Mouse (Mus musculus) ES-CJ7 (cell line): Measurements from ENCODE around the gene Katnb1.
A peak's percentile ranks its signal among the peaks of the same experiment; 100 is the strongest.

Experiments used
- DNase-seq: peaks from one replicate; pipeline ENCODE4 v3.0.0; 2011; ENCODE audit warnings: low read depth, low spot score

The Katnb1 gene

DNA sequence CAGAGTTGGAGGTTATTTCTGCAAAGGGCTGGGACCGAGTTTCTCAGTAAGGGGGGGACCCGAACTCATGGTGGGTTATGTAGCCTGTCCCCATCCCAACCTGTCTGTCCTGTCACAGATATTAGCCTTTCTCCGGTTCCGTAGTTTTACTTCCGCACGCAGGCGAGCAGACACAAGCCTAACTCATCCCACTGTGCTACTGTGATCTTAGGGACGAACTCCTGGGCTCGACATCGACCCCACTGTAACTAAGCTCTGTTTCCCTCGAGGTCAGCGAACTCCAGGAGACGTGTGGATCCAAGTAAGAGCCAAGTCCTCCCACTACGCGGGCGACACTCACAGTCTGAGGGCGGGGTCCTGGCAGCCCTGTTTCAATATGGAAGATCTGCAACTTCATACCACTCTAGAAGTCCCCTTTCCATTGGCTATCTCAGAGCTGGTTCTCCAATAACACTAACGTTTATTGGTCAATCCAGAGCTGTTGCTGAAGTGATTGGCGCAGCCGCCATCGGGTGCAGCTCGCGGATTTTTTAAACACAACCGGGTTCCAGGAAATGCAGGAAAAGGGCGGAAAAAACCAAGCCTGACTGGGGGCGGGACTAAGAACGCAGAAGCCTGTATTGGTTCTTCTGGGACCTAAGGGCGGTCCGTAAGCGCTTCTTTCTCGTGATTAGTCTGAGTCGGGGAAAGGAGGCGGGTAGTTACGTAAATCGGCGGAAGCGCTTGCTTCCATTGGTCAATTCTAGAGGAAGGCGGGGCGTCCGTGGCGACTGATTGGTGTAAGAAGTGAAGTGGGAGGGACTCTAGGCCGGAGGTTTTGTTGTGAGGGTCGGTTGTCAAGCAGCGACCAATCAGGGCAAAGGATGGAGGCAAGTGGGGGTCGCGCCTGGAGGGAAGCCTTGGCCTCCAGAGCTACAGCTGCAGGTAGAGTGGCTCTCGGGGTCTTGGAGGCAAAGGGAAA, at the start of gene Katnb1:
Gene Katnb1 (plus strand): TSS at position 806 of the 961 bp plus-strand sequence.
- peak; percentile 100 for DNase-seq

DNA sequence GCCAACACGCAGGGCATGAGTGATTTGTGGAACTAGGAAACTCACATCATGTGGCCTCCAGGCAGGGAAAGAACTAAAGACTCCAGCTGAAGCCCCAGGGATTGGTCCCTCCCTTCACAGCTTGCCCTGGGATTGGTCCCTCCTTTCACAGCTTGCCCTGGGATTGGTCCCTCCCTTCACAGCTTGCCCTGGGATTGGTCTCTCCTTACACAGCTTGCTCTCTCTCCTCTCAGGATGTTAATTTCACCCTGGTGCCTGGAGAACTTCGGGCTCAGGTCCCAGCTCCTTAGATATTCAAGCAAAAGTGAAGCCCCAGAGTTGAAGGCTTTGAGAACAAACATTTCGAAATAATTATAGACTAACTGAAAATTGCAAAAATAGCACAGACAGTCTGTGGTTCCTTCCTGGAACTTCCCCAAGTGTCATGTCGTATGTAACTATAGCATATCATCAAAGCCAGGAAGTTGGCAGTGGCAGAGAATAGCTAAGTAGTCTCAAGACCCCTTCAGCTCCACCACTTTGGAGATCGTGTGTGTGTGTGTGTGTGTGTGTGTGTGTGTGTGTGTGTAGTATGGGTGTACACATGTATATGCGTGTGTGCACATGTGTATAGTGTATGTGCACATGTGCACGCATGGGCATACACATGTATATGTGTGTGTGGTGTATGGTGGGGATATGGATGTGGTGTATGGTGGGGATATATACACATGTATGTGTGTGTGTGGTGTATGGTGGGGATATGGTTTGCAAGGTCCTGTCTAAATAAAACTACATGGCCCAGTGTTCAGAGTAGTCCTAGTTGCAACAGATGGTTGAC, 43.7 kb upstream of the Katnb1 start:
- peak; percentile 35 for DNase-seq

DNA sequence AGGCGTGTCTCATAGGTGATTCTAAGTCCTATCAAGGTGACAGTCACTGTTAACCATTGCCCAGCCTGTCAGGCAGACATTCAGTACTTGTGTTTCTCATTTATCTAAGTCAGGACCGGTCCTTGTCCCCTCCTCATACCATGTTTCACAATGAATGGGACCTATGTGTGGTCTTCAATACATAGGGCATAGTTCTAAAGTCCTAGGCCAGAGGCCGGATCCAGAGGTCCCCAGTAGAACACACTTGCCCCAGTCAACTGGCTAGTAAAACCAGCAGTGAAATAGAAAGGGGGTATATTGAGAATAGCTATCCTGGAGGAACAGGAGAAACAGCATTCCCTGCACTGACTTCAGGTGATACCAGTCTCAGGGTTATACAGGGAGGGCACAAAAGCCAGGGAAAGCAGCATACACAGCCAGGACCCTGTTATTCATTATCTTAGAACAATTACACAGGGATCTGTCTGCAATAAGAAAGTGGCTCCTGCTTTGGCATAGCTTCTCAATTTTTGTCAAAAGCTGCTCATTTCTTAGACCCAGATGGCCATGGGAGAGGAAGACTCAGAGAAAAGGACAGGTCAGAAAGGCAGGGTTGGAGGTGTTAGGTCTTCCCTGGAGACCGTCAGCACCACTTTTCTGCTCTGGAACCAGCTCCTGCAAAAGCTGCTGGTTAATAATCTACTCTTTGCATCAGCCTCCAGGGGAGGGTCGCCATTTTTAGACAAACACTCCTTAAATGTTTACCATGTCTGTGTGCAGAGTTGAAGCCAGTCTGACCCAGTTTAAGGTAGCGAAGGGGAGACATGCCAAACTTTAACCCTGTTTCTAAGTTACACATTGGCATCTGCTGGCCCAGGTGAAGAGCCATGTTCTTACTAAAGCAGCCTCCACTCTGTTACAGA, 38.9 kb upstream of the Katnb1 start:
- DNase-seq, result no peak

DNA sequence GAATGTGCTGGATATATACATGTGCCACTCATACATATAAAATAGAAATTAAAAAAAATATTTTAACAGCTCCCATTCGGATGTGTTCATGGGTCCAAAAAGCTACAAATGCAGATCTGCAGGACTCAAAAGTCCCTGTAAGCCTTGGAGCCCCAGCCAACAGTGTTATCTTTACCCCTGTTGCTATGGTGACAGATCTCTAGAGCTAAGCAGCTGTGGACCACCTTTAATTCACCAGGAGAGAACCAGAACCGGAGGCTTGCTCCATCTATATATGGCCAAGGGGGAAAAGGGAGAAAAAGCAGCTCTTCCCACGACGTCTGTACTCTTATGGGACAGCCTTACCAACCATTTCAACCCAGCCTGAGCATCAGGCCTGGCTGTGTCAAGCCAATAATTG, 36.2 kb upstream of the Katnb1 start:
- DNase-seq, result no peak

DNA sequence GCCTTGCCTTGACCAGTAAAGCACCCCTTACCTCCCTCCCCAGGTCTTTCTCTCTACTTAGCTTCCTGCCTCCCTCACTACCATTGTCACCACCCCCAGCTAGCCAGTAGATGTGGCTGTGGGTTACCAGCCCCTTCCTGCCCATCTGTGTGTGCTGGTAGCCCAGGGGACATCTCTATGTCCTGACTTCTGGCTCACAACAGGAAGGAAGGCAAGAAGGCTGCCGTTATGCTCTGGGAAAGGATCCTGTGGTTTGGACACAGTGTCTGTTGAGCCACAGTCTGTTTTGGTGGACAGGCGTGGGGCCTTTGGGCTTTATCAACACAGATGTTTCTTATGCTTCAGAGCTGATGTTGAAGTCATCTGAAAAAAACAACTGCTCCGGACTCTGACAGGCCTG, 34.0 kb upstream of the Katnb1 start:
- no peak for DNase-seq

DNA sequence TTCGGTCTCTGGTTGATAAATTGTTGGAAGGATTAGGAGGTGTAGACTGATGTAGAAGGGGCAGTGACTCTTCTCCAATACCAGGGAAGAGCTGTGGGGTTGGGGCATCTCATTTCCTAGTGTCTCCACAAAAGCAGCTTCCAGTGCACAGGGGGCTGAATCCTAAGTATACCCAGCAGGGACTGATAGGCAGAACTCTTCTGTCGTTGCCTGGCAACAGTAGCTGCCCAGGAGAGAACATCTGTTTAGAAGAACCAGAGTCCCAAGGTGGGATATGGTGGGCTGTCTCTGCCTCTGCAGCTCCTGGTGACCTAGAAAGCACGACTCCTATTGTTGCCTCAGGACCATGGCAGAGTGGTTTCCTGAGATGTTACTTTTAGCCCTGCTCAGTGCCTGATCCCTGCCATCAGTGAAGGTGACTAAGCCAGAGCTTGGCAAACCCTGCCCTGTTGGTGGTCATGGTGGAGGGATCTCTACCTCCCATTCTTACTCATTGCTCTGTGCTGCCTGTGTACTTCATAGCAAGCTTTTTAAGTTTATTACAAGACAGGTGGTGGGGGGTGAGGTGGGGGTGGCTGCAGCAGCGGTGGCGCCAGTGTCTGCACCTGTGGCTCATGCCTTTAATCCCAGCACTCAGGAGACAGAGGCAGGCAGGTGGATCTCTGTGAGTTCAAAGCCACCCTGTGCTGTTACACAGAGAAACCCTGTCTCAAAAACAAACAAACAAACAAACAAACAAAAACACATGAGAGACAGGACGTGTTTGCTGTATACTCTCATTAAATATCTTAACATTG, 32.9 kb upstream of the Katnb1 start:
- no peak for DNase-seq

DNA sequence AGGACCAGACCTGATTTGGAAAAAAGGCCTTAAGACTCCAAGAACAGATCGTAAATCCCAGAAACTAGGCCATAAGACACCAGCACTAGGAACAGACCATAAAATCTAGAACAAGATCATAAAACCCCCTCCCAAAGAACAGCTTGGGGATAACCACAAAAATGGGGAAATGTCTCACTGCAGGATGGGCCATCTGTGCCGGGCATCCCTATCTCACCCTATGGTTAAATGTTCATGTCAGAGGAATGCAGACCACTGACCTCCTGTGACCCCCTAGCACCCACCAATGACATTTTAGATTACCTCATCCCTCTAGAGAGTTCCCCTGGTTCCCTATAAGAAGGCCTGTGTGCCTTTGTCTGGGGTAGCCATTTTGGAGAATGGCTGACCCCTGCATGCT, 31.4 kb upstream of the Katnb1 start:
- DNase-seq, result no peak

DNA sequence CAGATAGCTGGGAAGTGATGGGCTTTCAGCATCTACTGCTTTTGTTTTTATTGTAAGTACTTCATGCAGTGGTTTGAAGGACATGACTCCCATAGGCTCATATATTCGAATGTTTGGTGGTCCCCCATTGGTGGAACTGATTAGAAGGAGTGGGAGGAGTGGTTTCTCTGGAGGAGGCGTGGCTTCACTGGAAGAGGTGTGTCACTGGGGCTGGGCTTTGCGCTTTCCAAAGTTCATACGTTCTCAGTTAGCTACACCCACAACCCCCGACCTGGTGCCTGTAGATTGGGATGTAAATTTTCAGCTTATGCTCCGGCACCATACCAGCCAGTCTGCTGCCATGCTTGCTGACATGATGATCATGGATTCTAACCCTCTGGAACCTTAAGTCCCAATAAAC, 26.5 kb upstream of the Katnb1 start:
- DNase-seq, result peak; percentile 31

DNA sequence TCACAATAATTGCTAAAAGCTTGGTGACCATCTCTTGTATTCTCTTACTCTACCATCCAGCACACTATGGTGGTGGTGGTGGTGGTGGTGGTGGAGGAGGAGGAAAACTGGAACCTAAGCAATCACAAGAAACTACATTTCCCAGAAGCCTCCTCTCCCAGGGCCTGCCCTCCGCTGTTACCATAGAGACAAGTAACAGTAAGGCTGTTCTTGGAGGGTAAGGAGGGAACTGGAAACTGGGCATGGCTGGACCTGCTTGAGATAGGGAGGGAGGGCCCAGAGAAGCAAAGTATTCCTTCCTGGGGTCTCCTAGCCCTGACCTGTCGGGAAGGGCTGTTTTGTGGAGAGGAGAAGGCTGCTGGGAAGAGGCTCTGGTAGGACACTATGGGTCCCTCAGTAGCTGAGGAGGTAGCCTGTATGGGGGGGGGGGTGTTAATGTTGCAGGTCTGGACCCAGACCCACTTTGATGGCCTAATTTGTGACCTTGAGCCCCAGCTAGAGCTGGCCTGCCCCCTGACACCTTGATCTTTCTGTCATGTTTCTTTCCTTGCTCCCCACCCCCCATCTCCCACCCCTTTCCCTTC, 26.0 kb upstream of the Katnb1 start, which contains the start of gene Drc7:
Gene Drc7 (plus strand): TSS at position 177 of the 584 bp plus-strand sequence.
- DNase-seq, result peak; percentile 64

DNA sequence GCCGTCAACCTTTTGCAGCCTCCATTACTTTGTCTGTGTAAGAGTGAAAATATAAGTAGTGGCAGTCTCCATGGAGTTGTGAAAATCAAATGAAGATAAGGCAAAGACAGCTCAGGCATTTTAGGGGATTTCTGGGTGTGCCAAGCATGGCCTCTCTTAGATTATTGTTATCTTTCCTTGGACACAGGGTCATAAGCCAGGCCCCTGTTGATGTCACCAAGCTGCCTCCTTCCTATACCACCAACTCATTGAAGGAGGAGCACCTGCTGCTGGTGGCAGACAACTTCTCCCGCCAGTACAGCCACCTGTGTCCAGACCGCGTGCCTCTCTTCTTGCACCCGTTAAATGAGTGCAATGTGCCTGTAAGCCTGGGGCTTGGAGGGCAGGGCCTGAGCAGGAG, 24.6 kb upstream of the Katnb1 start:
- DNase-seq, result no peak

DNA sequence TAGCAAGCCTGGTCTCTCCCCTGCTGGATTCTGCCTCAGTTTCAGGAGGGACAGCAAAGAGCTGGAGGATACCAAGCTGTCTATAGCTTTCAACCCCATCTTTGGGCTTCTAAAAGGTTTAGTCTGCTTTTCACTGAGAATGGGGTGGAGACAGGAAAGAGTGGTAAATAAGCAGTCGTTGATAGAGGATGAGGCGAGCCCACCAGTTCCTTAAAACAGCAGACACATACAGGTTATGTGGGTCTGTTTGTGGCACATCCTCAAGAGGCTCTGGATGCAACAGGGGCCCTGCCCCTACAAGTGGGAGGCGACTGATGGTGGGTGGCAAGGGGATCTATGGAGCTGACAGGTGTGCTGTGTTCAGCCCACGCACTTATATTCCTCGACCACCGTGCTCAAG, 22.3 kb upstream of the Katnb1 start:
- DNase-seq, result no peak

DNA sequence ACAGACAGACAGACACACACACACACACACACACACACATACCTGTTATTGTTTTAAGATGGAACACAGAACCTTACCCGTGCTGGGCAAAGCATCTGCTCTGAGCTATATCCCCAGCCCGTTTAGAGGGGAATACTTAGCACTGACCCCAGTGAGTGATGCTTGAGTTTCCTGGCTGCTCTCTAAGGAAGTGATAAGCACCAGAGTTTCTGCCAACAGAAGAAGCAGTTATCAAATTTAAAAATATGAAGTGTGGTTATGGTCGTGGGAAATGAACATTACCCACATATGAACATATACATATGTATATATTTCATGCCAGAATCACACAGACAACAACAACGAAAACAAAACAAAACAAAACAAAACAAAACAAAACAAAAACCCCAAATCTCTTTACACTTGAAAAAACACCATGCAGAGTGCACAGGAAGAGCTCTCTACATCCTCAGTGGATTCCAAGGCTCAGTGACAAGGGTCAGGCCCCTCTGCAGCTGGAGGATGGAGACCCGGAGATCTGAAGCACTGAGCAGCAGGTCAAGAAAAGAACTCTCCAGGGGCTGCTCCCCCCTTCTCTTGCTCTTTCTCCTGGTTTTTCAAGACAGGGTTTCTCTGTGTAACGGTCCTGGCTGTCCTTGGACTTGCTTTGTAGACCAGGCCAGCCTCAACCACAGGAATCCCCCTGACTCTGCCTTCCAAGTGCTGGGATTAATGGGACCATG, 21.0 kb upstream of the Katnb1 start:
- DNase-seq, result no peak

DNA sequence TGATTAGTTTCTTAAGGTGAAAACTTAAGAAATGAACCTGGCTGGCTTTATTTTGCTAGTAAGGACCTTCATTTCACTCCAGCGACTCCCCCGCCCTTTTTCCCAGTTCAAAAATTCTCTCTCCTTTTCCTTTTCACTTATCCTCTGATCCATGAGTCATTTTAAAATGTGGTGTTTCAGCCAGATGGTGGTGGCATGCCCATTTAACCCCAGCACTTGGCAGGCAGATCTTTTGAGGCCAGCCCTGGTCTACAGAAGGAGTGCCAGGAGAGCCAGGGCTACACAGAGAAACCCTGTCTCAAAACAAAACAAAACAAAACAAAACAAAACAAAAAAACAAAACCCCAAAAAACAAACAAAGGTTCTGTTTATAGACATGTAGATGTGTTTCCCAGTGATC, 16.5 kb upstream of the Katnb1 start:
- DNase-seq, result no peak

DNA sequence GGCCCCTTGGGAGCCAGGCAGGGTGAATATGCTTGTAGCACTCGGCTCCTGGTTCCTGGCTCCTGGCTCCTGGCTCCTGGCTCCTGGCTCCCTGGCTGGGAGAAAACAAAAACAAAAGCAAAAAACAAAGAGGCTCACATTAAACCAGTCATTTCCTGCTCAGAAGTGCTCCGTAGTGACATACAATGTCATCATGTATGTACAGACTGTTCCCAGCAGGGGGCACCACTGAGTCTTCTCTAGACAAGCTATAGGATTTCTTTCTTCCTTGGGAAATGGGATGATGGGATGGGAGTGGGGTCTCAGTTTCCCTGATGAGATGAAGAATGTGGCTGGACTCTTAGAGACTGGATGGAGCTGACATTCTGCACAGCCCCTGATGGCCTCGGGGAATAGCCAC, 13.4 kb upstream of the Katnb1 start:
- peak; percentile 93 for DNase-seq

DNA sequence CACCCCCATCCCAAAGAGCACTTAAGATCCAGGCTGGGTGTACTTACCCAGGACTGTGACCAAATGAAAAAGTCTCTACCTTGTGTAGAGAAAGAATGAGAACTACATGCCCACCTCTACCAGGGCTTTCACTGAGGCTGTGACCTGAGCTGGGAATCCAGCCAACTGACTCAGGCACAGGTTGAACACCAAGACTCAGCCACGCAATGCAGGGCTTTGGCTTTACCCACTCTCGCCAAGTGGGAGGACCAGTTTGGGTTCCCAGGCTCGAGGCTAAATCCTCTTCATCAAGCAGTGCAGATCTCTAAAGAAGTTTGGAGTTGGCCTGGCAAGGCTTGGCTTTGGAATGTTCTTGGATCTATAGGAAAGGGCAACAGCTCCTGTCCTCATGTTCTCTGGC, 5.5 kb upstream of the Katnb1 start:
- no peak for DNase-seq

DNA sequence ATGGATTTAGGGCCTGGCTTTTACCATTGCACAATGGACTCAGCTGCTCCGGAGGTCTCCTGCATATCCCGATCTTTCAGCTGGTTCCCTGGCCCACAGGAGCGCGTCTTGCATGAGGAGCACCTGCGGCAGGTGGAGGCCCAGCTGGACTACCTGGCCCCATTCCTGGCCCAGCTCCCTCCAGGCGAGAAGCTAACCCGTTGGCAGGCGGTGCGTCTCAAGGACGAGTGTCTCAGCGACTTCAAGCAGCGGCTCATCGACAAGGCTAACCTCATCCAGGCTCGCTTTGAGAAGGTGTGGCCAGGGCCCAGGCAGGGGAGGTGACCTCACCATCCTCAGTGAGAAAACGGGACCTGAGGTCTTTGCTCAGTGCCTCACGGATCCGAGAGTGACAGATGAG, 4.8 kb upstream of the Katnb1 start:
- no peak for DNase-seq

DNA sequence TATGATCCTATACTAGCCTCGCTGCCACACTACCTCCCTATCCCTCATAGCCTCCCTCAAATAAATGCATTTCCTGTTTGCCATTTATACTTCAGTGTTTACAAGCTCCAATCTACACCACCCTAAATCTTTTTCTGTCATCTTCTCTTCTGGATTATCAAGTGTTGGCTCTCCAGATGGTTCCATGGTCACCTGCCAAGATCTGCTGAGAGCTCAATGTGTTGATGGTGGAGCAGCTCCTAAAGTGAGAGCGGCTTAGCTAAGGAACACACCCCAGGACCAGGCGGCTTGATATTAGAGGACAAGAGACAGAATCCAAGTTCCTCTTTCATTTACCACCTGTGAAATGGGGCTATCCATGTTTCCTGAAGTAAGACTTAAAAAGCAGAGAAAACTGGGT, 2.9 kb upstream of the Katnb1 start:
- no peak for DNase-seq

DNA sequence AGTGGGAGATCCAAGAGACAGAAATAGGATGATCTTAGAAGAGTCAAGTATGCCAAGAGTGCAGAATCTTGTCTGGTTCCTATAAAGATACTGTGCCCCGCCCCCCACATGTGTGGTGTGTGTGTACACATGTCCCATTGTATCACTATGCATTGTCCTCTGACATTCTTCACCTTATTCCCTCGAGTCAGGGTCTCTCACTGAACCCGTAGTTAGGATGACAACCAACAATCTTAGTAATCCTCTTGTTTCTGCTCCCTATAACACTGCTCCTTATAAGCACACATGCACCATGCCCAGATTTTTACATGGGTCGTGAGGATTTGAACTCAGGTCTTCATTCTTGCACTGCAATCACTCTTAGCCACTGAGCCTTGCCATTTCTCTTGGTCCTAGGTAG, 1.7 kb upstream of the Katnb1 start:
- no peak for DNase-seq

DNA sequence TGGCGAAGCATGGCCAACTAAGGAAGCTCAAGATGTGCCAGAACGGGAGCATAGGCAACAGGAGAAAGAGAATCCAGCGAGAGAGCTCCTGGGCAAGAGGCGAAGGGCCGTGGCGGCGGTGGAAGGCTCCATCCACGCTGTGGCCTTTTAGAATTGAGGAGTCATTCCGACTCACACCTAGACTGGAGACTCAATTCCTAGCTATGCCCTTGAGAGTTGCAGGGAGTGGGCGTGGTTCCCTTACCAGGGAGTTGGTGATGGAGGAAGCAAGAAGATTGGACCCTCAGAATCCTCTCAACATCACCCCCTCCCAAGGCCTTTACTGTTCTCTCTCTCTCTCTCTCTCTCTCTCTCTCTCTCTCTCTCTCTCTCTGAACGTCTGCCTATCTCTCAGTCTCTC, 664 bp downstream of the Katnb1 start:
- peak; percentile 48 for DNase-seq

DNA sequence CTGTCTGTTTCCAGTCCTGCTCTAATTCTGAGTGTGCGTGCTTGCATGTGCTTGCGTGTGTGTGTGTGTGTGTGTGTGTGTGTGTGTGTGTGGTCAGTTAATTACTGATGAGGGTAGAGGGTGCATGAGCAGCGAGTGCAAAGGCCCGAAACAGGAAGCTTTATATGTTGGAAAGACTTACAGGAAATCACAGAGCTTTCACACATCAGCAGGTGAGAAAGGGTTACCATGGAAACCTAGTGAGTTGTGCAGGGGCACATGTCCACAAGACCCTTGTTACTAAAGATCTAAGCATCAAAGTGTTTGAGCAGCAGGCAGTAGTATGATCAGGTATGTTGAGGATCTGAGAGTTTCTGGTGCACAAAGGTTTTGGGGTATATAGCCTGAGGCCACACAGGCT, 3.3 kb downstream of the Katnb1 start:
- DNase-seq, result no peak
